20 mouse cellular contexts compared by ENCODE assay signal in the genomic region with DNA sequence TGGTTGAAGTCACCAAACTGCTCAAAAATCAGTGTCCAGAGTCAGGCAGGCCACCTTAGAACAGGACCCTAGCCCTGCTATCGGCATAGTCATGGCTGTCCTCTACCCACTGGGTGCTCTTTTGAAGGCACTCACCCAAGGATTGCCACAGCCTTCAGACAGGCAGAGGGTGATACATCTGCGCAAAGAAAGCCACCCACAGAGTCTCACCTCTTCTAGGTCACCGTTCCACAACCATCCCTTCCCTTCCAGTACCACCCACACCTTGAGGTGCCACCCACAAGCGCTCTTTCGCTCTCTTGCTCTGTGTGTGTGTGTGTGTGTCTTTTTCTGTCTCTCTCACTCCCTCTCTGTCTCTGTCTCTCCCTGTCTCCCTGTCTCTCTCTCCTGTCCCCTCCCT.
DNase-seq lines count a peak whose midpoint lies in the region; ATAC-seq and TF ChIP-seq lines count a peak whose summit lies in the region.
"Had no signal": no experiment of that assay in that cellular context is flagged by ENCODE, and none has a peak within 500 bp of the region (broad histone marks: within the 10 kb centered on the region; RNA-seq: fewer than 3 reads in every experiment).

No protein-coding gene starts in this region.

- DNase-seq in testis, postnatal 14 days (ENCODE audit: low spot score), result no peak
- peak; percentile 23 for DNase-seq in gonadal fat pad, adult 2 months (ENCODE audit: low read depth)
- DNase-seq in telencephalon, adult 2 months (ENCODE audit: low read depth, low spot score), result peak; percentile 12
- DNase-seq: adrenal gland, postnatal 36 days; cerebellum, adult 18-20 months; gastrocnemius, adult 2 months; heart, postnatal 10 days; liver, postnatal 0 days; lung, postnatal 10 days had no signal

- no peak overlapping the region for H3K4me2 ChIP-seq in neural tube, embryonic 15.5 days
- H3K4me2 ChIP-seq: forebrain, embryonic 15.5 days; heart, embryonic 11.5 days; hindbrain, embryonic 14.5 days; kidney, embryonic 15.5 days had no signal

- H3K9ac ChIP-seq in neural tube, embryonic 15.5 days (replicated peaks), result no peak overlapping the region
- H3K9ac ChIP-seq: forebrain, embryonic 15.5 days; hindbrain, embryonic 14.5 days; kidney, embryonic 15.5 days; liver, postnatal 0 days had no signal

- H3K9me3 ChIP-seq in neural tube, embryonic 15.5 days (replicated peaks), result no peaks in the 10 kb centered on the region
- H3K9me3 ChIP-seq: forebrain, embryonic 15.5 days; kidney, embryonic 15.5 days had no signal

- ATAC-seq in neural tube, embryonic 15.5 days (ENCODE audit: low FRiP score), result no peak
- ATAC-seq in erythroblast, adult 5-6 weeks (replicated peaks; ENCODE audit: low FRiP score, poor library complexity, severe bottlenecking), result no peak
- ATAC-seq in erythroid progenitor cell, adult 5-6 weeks (replicated peaks; ENCODE audit: low FRiP score, poor library complexity, severe bottlenecking), result no peak
- ATAC-seq: forebrain, embryonic 15.5 days; intestine, embryonic 16.5 days; liver, postnatal 0 days; midbrain, embryonic 16.5 days had no signal

- WGBS in neural tube, embryonic 15.5 days, result 95% methylated on average over 5 of the region's 5 CpGs

- H3K27me3 ChIP-seq in testis, adult 2 months (ENCODE audit: control insufficient read depth, insufficient read depth, low read length), result no peaks in the 10 kb centered on the region
- H3K27me3 ChIP-seq in neural tube, embryonic 15.5 days (replicated peaks), result no peaks in the 10 kb centered on the region
- H3K27me3 ChIP-seq: forebrain, embryonic 15.5 days had no signal

- TF ChIP-seq POLR2A in testis, adult 2 months (IDR thresholded peaks at IDR 0.05; ENCODE audit: control insufficient read depth, low read depth, low read length), result no peak

- H3K27ac ChIP-seq in testis, adult 2 months (ENCODE audit: control insufficient read depth, insufficient read depth, low read depth, low read length), result no peak overlapping the region
- H3K27ac ChIP-seq in neural tube, embryonic 15.5 days (replicated peaks), result no peak overlapping the region
- H3K27ac ChIP-seq: forebrain, embryonic 15.5 days; gastrocnemius, adult 2 months; hindbrain, embryonic 14.5 days; kidney, embryonic 15.5 days had no signal

- H3K36me3 ChIP-seq in testis, adult 2 months (ENCODE audit: control insufficient read depth, insufficient read depth, low read length), result no peaks in the 10 kb centered on the region
- H3K36me3 ChIP-seq in neural tube, embryonic 15.5 days, result no peaks in the 10 kb centered on the region
- H3K36me3 ChIP-seq: forebrain, embryonic 15.5 days; kidney, embryonic 15.5 days had no signal

- TF ChIP-seq CTCF in testis, adult 2 months (IDR thresholded peaks at IDR 0.05; ENCODE audit: control insufficient read depth, insufficient read depth, insufficient replicate concordance, low read depth, low read length), result no peak

- peak overlapping the region; percentile 43 for H3K4me3 ChIP-seq in testis, adult 2 months (ENCODE audit: control insufficient read depth, low read depth, low read length)
- no peak overlapping the region for H3K4me3 ChIP-seq in neural tube, embryonic 15.5 days (replicated peaks)
- H3K4me3 ChIP-seq: erythroblast, embryonic 14.5 days; forebrain, embryonic 15.5 days; gastrocnemius, adult 2 months; kidney, embryonic 15.5 days had no signal

- no peaks in the 10 kb centered on the region for H3K4me1 ChIP-seq in testis, adult 2 months (ENCODE audit: control insufficient read depth, insufficient read depth, low read length)
- peaks cover 7% of the 10 kb centered on the region; the same call in 1 of the 2 replicates for H3K4me1 ChIP-seq in neural tube, embryonic 15.5 days
